In genomic region chr10:79615860-79616259, GRCm38 (mm10) we compare ENCODE assay signal across 16 mouse cellular contexts. TPM values are rescaled to one million over a fixed set of nuclear protein-coding genes. Genes with fewer than 3 reads are reported as not detected.
DNase-seq lines count a peak whose midpoint lies in the region; ATAC-seq lines count a peak whose summit lies in the region.
"Had no signal": no experiment of that assay in that cellular context is flagged by ENCODE, and none has a peak within 500 bp of the region (broad histone marks: within the 10 kb centered on the region; RNA-seq: fewer than 3 reads in every experiment).

No protein-coding gene starts in this region.

- H3K4me3 ChIP-seq in embryonic facial prominence, embryonic 10.5 days = no peak overlapping the region
- H3K4me3 ChIP-seq: limb, embryonic 10.5 days had no signal

- ATAC-seq in frontal cortex, adult (ENCODE audit: low TSS enrichment) = peak; percentile 18; the same call in 1 of the 2 replicates
- ATAC-seq: inflammation-experienced regulatory T-cells, adult 6 months had no signal

- peaks cover 45% of the 10 kb centered on the region for H3K4me1 ChIP-seq in embryonic facial prominence, embryonic 10.5 days

- H3K36me3 ChIP-seq in embryonic facial prominence, embryonic 10.5 days (replicated peaks) = peaks cover 11% of the 10 kb centered on the region; the same call in 1 of the 2 replicates
- H3K36me3 ChIP-seq: limb, embryonic 10.5 days had no signal

- H3K27me3 ChIP-seq in embryonic facial prominence, embryonic 10.5 days (replicated peaks; ENCODE audit: low read depth, poor library complexity, severe bottlenecking) = peaks cover 39% of the 10 kb centered on the region

- WGBS in embryonic facial prominence, embryonic 10.5 days = 11% methylated on average over 8 of the region's 8 CpGs

- no peak for DNase-seq in frontal cortex, postnatal 14 days (ENCODE audit: low spot score in 2 of 2)
- DNase-seq in right cerebral cortex, postnatal 10 days (ENCODE audit: low spot score in 2 of 2) = peak; percentile 64 to 74
- no peak for DNase-seq in right cerebral cortex, postnatal 4 days
- peak; percentile 16 for DNase-seq in embryonic facial prominence, embryonic 10.5 days (ENCODE audit: low spot score)
- no peak for DNase-seq in thymus, postnatal 10 days (ENCODE audit: low spot score in 2 of 2)
- no peak for DNase-seq in Muller cell, postnatal 12 days (ENCODE audit: inconsistent ontology term)
- no peak for DNase-seq in frontal cortex, postnatal 36 days (ENCODE audit: low spot score in 2 of 2)
- DNase-seq: gastrocnemius, postnatal 25 days; lung, adult 18-20 months; thymus, postnatal 14 days had no signal

- no peaks in the 10 kb centered on the region for H3K9me3 ChIP-seq in embryonic facial prominence, embryonic 10.5 days
- H3K9me3 ChIP-seq: limb, embryonic 10.5 days had no signal

- H3K27ac ChIP-seq in embryonic facial prominence, embryonic 10.5 days (replicated peaks) = no peak overlapping the region
- H3K27ac ChIP-seq: limb, embryonic 10.5 days had no signal

RNA-seq across cellular contexts. Expression of gene C2cd4c, which starts 2.0 kb away (rescaled TPM):
- polyA plus RNA-seq in embryonic facial prominence, embryonic 10.5 days (2016; fragmentation: Nextera tagmentation; extraction: Ambion mirVana) = 0.03 TPM in 1 of 2 replicates, not detected in the other
- polyA plus RNA-seq: heart, embryonic 14.5 days; inflammation-experienced regulatory T-cells, adult 6 months; limb, embryonic 10.5 days; spleen, adult 2 months had no signal

RNA-seq across cellular contexts. Expression of gene Shc2, which starts 21.9 kb away (rescaled TPM):
- 20.0 and 21.5 TPM in 2 replicates for polyA plus RNA-seq in embryonic facial prominence, embryonic 10.5 days (2016; fragmentation: Nextera tagmentation; extraction: Ambion mirVana)
- polyA plus RNA-seq: inflammation-experienced regulatory T-cells, adult 6 months had no signal

RNA-seq across cellular contexts. Expression of gene Theg, which starts 28.7 kb away (rescaled TPM):
- not detected in 2 replicates for polyA plus RNA-seq in embryonic facial prominence, embryonic 10.5 days (2016; fragmentation: Nextera tagmentation; extraction: Ambion mirVana)
- polyA plus RNA-seq: heart, embryonic 14.5 days; inflammation-experienced regulatory T-cells, adult 6 months; large intestine, adult 2 months; limb, embryonic 10.5 days had no signal

RNA-seq across cellular contexts. Expression of gene Odf3l2, which starts 29.7 kb away (rescaled TPM):
- polyA plus RNA-seq in embryonic facial prominence, embryonic 10.5 days (2016; fragmentation: Nextera tagmentation; extraction: Ambion mirVana) = not detected in 2 replicates
- polyA plus RNA-seq: heart, embryonic 14.5 days; inflammation-experienced regulatory T-cells, adult 6 months; limb, embryonic 10.5 days; spleen, adult 2 months had no signal

RNA-seq across cellular contexts. Expression of gene Madcam1, which starts 48.5 kb away (rescaled TPM):
- 2.5 and 3.2 TPM in 2 replicates for polyA plus RNA-seq in embryonic facial prominence, embryonic 10.5 days (2016; fragmentation: Nextera tagmentation; extraction: Ambion mirVana)
- polyA plus RNA-seq: inflammation-experienced regulatory T-cells, adult 6 months had no signal

Comparison
In these comparisons a context has a peak if more than half of its experiments do, and no peak if none do; other contexts are left out.
1. DNase-seq: peak in right cerebral cortex, postnatal 10 days (2 of 2) and embryonic facial prominence, embryonic 10.5 days (single experiment); none in frontal cortex, postnatal 14 days (0 of 2), right cerebral cortex, postnatal 4 days (single experiment), thymus, postnatal 10 days (0 of 2), Muller cell, postnatal 12 days (single experiment) and frontal cortex, postnatal 36 days (0 of 2).